Mouse (Mus musculus) T-helper 2 cell (primary cell): ENCODE measurements around the gene Ifngr2.

Experiments
- in situ Hi-C: fragments of 300-600 bp; cut with MboI, MseI; formaldehyde crosslinking; loops from one replicate; pipeline ENCODE4 v1.15.1; 2025; ENCODE audit warnings: high pct_unique_total_duplicates

Ifngr2 gene

GRCm38 (mm10) chr16:91601081-91601480, 54.2 kb downstream of the Ifngr2 start:
- in situ Hi-C loops, result loop anchor here (25.0 kb wide), 1 partner anchor 814 kb away; no protein-coding TSS in a partner anchor

GRCm38 (mm10) chr16:91601693-91602092, 54.8 kb downstream of the Ifngr2 start:
- in situ Hi-C loops, result loop anchor here (25.0 kb wide), 1 partner anchor 814 kb away; no protein-coding TSS in a partner anchor

GRCm38 (mm10) chr16:91605156-91605555, 58.3 kb downstream of the Ifngr2 start:
- in situ Hi-C loops, result loop anchor here (25.0 kb wide), 1 partner anchor 818 kb away; no protein-coding TSS in a partner anchor

DNA sequence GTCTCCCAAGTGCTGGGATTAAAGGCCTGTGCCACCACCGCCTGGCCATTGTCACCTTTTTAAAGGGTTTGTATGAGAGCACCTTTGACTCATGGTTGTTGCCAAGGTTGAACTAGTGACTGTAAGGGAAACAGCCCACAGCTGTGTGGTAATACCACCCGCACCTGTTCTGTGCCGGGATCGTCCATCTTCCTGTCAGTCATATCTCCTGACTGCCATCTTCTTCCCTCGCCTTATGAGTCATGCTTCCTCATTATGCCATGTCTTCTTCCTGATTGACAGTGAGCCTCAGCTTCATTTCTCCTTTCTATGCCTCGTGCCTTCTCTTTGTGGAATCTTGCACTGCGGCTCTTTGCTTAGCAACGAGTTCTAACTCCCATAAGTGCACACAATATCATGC, 60.1 kb downstream of the Ifngr2 start:
- in situ Hi-C loops, result loop anchor here (25.0 kb wide), 1 partner anchor 820 kb away; no protein-coding TSS in a partner anchor

DNA sequence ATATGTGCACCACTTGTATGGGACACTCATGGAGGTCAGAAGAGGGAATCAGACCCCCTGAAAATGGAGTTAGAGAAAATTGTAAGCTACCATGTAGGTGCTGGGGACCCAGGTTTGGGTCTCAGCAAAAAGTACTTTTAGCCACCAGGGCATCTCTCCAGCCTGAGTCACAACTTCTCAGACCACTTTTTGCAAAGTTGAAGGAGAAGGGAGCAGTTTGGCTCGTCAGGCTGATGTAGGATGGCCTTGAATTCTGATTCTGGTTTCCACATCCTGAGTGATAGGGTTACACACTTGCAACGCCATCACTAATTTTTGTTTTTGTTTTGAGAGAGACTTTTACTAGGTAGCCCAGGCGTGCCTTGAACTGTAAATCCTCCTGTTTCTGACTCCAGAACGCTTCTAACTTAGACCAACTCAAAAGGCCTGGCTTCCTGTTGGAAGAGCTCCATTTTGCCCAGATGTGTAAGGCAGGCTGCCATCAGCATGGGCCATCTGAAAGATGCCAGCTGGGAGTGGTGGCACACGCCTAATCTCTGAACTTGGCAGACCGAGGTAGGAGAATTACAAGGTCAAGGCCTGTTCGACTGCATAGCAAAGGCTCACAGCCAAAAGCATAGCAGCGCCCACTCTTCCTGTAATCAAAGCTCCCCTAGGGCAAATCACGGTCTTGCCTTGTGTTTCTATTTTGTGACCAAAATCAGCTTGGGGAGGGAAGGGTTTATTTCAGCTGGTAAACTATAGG, 62.8 kb downstream of the Ifngr2 start:
- in situ Hi-C loops, result loop anchor here (25.0 kb wide), 1 partner anchor 822 kb away; no protein-coding TSS in a partner anchor

DNA sequence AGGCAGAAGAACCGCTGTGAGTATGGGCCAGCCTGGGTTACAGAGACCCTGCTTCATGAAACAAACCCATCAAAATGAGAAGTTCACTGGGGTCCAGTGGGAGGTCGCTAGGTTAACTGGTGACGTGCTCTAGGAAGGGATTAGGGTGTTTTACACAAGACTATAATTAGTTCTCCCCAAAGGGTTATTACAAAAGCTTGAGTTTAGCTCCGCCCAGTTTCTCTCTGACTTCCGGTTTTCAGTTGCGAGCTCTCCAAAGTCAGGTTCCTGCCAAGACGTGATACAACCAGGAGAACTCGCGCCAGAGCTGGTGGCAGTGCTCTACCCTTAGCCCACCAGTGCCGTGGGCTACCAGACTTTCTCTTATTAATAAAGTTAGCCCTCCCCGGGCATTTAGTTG, 64.4 kb downstream of the Ifngr2 start:
- in situ Hi-C loops, result loop anchor here (25.0 kb wide), 1 partner anchor 824 kb away; no protein-coding TSS in a partner anchor

- in situ Hi-C loops, result loop anchor here (25.0 kb wide), 1 partner anchor 825 kb away; no protein-coding TSS in a partner anchor
Observed at GRCm38 (mm10) chr16:91612525-91612924, 65.7 kb downstream of the Ifngr2 start.

DNA sequence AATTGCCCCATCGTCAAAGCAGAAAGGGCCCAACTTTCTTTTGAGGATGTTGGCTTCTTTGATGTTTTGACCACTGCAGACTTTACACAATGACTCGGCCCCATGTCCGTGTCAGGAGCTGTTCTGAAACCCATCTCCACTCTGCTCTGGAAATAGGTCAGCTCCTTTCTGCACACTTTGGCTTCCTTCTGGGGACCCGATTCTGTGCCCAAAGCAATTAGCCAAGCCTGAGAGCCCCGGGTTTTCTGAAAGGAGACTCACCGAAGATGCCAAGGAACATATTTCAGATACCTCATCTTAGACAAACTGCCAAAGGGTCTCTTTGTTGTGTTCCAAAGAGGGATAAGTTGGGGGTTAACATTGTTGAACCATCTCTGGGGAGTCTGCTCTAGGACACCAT, 67.7 kb downstream of the Ifngr2 start:
- in situ Hi-C loops, result loop anchor here (25.0 kb wide), 1 partner anchor 827 kb away; no protein-coding TSS in a partner anchor
